ENCODE assay signal across 8 mouse cellular contexts in genomic region chr2:132780978-132781377, GRCm38 (mm10). TPM values are rescaled to one million over a fixed set of nuclear protein-coding genes. Genes with fewer than 3 reads are reported as not detected.
A peak's percentile ranks its signal among the peaks of the same experiment; 100 is the strongest.
DNase-seq lines count a peak whose midpoint lies in the region; ATAC-seq and TF ChIP-seq lines count a peak whose summit lies in the region.

TSS of gene Chgb (plus strand) at chr2:132781278.

- H3K36me3 ChIP-seq in ES-Bruce4 (ENCODE audit: control insufficient read depth, insufficient read depth, low read length, poor library complexity, severe bottlenecking): no peaks in the 10 kb centered on the region
- H3K36me3 ChIP-seq in forebrain, postnatal 0 days (ENCODE audit: insufficient read depth): no peaks in the 10 kb centered on the region
- H3K36me3 ChIP-seq in liver, embryonic 12.5 days: no peaks in the 10 kb centered on the region
- H3K36me3 ChIP-seq in thymus, adult 2 months (ENCODE audit: control insufficient read depth, insufficient read depth, low read length): no peaks in the 10 kb centered on the region

- 7% methylated on average over 4 of the region's 4 CpGs for WGBS in forebrain, postnatal 0 days
- WGBS in liver, embryonic 12.5 days (ENCODE audit: insufficient replicate concordance): 14% methylated on average over 4 of the region's 4 CpGs
- 37% methylated on average over 4 of the region's 4 CpGs for WGBS in thymus, adult 2 months

- no peak for TF ChIP-seq CTCF in ES-Bruce4 (IDR thresholded peaks at IDR 0.05; ENCODE audit: low read depth, low read length)
- no peak for TF ChIP-seq CTCF in forebrain, postnatal 0 days (IDR thresholded peaks at IDR 0.05; ENCODE audit: low read depth)
- TF ChIP-seq CTCF in thymus, adult 2 months (IDR thresholded peaks at IDR 0.05; ENCODE audit: borderline replicate concordance, control insufficient read depth, extremely low read depth, insufficient read depth, low read length, poor library complexity): no peak

- TF ChIP-seq EP300 in ES-Bruce4 (IDR thresholded peaks at IDR 0.05; ENCODE audit: insufficient read depth, low read depth, low read length): no peak

- H3K27ac ChIP-seq in ES-Bruce4 (ENCODE audit: insufficient read depth, low read length): no peak within 1 kb of the TSS
- peak within 1 kb of the TSS; percentile 95 for H3K27ac ChIP-seq in forebrain, postnatal 0 days (ENCODE audit: low read depth, low read length)
- no peak within 1 kb of the TSS for H3K27ac ChIP-seq in liver, embryonic 12.5 days
- H3K27ac ChIP-seq in thymus, adult 2 months (ENCODE audit: control insufficient read depth, insufficient read depth, low read length): no peak within 1 kb of the TSS

- no peak for TF ChIP-seq POLR2A in ES-Bruce4 (IDR thresholded peaks at IDR 0.05; ENCODE audit: insufficient read depth, low read length)
- no peak for TF ChIP-seq POLR2A in thymus, adult 2 months (IDR thresholded peaks at IDR 0.05; ENCODE audit: control insufficient read depth, extremely low read depth, insufficient read depth, low read length, poor library complexity)

- H3K27me3 ChIP-seq in ES-Bruce4 (ENCODE audit: control insufficient read depth, insufficient read depth, low read length, poor library complexity, severe bottlenecking): no peaks in the 10 kb centered on the region
- H3K27me3 ChIP-seq in forebrain, postnatal 0 days (ENCODE audit: insufficient read depth, low read length): no peaks in the 10 kb centered on the region
- peaks cover 20% of the 10 kb centered on the region for H3K27me3 ChIP-seq in liver, embryonic 12.5 days (replicated peaks)
- no peaks in the 10 kb centered on the region for H3K27me3 ChIP-seq in thymus, adult 2 months (ENCODE audit: control insufficient read depth, insufficient read depth, low read length)

- no peak for DNase-seq in frontal cortex, adult 2 months (ENCODE audit: extremely low spot score in 1 of 2, low spot score in 1 of 2)
- DNase-seq in frontal cortex, postnatal 36 days (ENCODE audit: low spot score in 2 of 2): no peak
- DNase-seq in forebrain, postnatal 0 days: no peak
- no peak for DNase-seq in frontal cortex, postnatal 14 days (ENCODE audit: low spot score in 2 of 2)
- DNase-seq in gastrocnemius, postnatal 4 days (ENCODE audit: low spot score in 2 of 2): no peak
- DNase-seq in thymus, adult 2 months: no peak

- H3K4me3 ChIP-seq in ES-Bruce4 (ENCODE audit: low read depth, low read length): peak within 1 kb of the TSS; percentile 67
- peak within 1 kb of the TSS; percentile 73 for H3K4me3 ChIP-seq in forebrain, postnatal 0 days (ENCODE audit: low read depth, low read length)
- peak within 1 kb of the TSS; percentile 40 for H3K4me3 ChIP-seq in liver, embryonic 12.5 days
- no peak within 1 kb of the TSS for H3K4me3 ChIP-seq in thymus, adult 2 months (ENCODE audit: control insufficient read depth, insufficient read depth, low read length)

- H3K9ac ChIP-seq in ES-Bruce4 (ENCODE audit: low read depth, poor library complexity, severe bottlenecking): no peak within 1 kb of the TSS; the same call in 1 of the 2 replicates
- H3K9ac ChIP-seq in forebrain, postnatal 0 days: peak within 1 kb of the TSS; percentile 86
- no peak within 1 kb of the TSS for H3K9ac ChIP-seq in liver, embryonic 12.5 days

- ATAC-seq in forebrain, postnatal 0 days: no peak
- ATAC-seq in liver, embryonic 12.5 days: no peak

- H3K4me2 ChIP-seq in forebrain, postnatal 0 days (ENCODE audit: low read depth): peak within 1 kb of the TSS; percentile 64
- H3K4me2 ChIP-seq in liver, embryonic 12.5 days: peak within 1 kb of the TSS; percentile 69

- H3K4me1 ChIP-seq in ES-Bruce4 (ENCODE audit: control insufficient read depth, insufficient read depth, low read length): no peaks in the 10 kb centered on the region
- H3K4me1 ChIP-seq in forebrain, postnatal 0 days (ENCODE audit: insufficient read depth): no peaks in the 10 kb centered on the region
- peaks cover 5% of the 10 kb centered on the region; the same call in 1 of the 2 replicates for H3K4me1 ChIP-seq in liver, embryonic 12.5 days
- H3K4me1 ChIP-seq in thymus, adult 2 months (replicated peaks; ENCODE audit: control insufficient read depth, insufficient read depth, low read length): peaks cover 4% of the 10 kb centered on the region

- no peaks in the 10 kb centered on the region for H3K9me3 ChIP-seq in ES-Bruce4 (replicated peaks; ENCODE audit: control insufficient read depth, insufficient read depth, low read length, poor library complexity, severe bottlenecking)
- no peaks in the 10 kb centered on the region for H3K9me3 ChIP-seq in forebrain, postnatal 0 days (ENCODE audit: low read length)
- H3K9me3 ChIP-seq in liver, embryonic 12.5 days (replicated peaks): no peaks in the 10 kb centered on the region

RNA-seq across cellular contexts. Expression of gene Chgb, which starts in this region (rescaled TPM):
- polyA plus RNA-seq in frontal cortex, adult 2 months (2012; rRNA removed): 237 and 239 TPM in 2 replicates
- polyA plus RNA-seq in ES-Bruce4 (2011; ENCODE audit: insufficient read depth, insufficient read length, low read depth, missing spikeins): not detected in 2 replicates
- 43.7 and 50.0 TPM in 2 replicates for total RNA-seq in forebrain, postnatal 0 days (2014; rRNA removed)
- polyA plus RNA-seq in forebrain, postnatal 0 days (2015; fragmentation: Nextera tagmentation; extraction: Ambion mirVana): 69.5 and 90.5 TPM in 2 replicates
- 0.10 TPM in 1 of 2 replicates, not detected in the other for polyA plus RNA-seq in liver, embryonic 12.5 days (2016; fragmentation: Nextera tagmentation; extraction: Ambion mirVana)
- total RNA-seq in gastrocnemius, postnatal 4 days (2021): under 1 TPM; 0.12 to 0.18 TPM
- polyA plus RNA-seq in thymus, adult 2 months (2012; rRNA removed): 0.04 and 0.08 TPM in 2 replicates

Comparison
In these comparisons a context has a peak if more than half of its experiments do, and no peak if none do; other contexts are left out.
1. RNA of gene Chgb (total RNA-seq): 43.7 to 50.0 TPM in forebrain, postnatal 0 days; 0.12 to 0.18 TPM in gastrocnemius, postnatal 4 days; every median in the first group is over 10 times any median in the second.
2. RNA of gene Chgb (polyA plus RNA-seq): 237 to 239 TPM in frontal cortex, adult 2 months and 69.5 to 90.5 TPM in forebrain, postnatal 0 days; 0.10 TPM in liver, embryonic 12.5 days, 0.04 to 0.08 TPM in thymus, adult 2 months and not detected in ES-Bruce4; every median in the first group is over 10 times any median in the second.